Mouse (Mus musculus): ENCODE data around the gene Ccdc50. TPM values are rescaled to one million over a fixed set of nuclear protein-coding genes. Genes with fewer than 3 reads are reported as not detected.

Gene Ccdc50
- polyA plus RNA-seq, 2 experiments from 2014 or later, result 24.1 to 32.8 TPM

Other genes with a start within 250 kb of the Ccdc50 start
- gene Ostn, start 81.4 kb upstream of the Ccdc50 start, polyA plus RNA-seq (2017; shearing (Covaris generic)), result under 1 TPM in 1 of 2 experiments, not detected in 1; 0.24 TPM
- gene Uts2b, start 18.6 kb upstream of the Ccdc50 start, polyA plus RNA-seq (2017; shearing (Covaris generic)), result not detected